In genomic region chr3:31260329-31260963, GRCm38 (mm10) we compare ENCODE assay signal across 8 mouse cellular contexts. TPM values are rescaled to one million over a fixed set of nuclear protein-coding genes. Genes with fewer than 3 reads are reported as not detected.
DNase-seq lines count a peak whose midpoint lies in the region; ATAC-seq lines count a peak whose summit lies in the region.

No protein-coding gene starts in this region.

- 18% methylated on average over 7 of the region's 7 CpGs for WGBS in midbrain, embryonic 12.5 days
- WGBS in midbrain, embryonic 15.5 days = 23% methylated on average over 7 of the region's 7 CpGs
- 14% methylated on average over 7 of the region's 7 CpGs for WGBS in embryonic facial prominence, embryonic 14.5 days
- 26% methylated on average over 7 of the region's 7 CpGs for WGBS in liver, embryonic 13.5 days (ENCODE audit: insufficient replicate concordance)

- H3K27ac ChIP-seq in midbrain, embryonic 12.5 days (replicated peaks) = no peak overlapping the region
- no peak overlapping the region for H3K27ac ChIP-seq in midbrain, embryonic 15.5 days
- H3K27ac ChIP-seq in embryonic facial prominence, embryonic 14.5 days (replicated peaks; ENCODE audit: low read depth, low read length) = no peak overlapping the region; the same call in 1 of the 2 replicates
- H3K27ac ChIP-seq in liver, embryonic 13.5 days = no peak overlapping the region

- H3K4me1 ChIP-seq in midbrain, embryonic 12.5 days = peaks cover 23% of the 10 kb centered on the region
- peaks cover 2% of the 10 kb centered on the region; the same call in 1 of the 2 replicates for H3K4me1 ChIP-seq in midbrain, embryonic 15.5 days
- H3K4me1 ChIP-seq in embryonic facial prominence, embryonic 14.5 days (ENCODE audit: control insufficient read depth, insufficient read depth, low read length) = peaks cover 8% of the 10 kb centered on the region; the same call in 1 of the 2 replicates
- no peaks in the 10 kb centered on the region for H3K4me1 ChIP-seq in liver, embryonic 13.5 days (replicated peaks)

- no peaks in the 10 kb centered on the region for H3K36me3 ChIP-seq in midbrain, embryonic 12.5 days
- H3K36me3 ChIP-seq in midbrain, embryonic 15.5 days (replicated peaks) = no peaks in the 10 kb centered on the region
- H3K36me3 ChIP-seq in embryonic facial prominence, embryonic 14.5 days (ENCODE audit: control insufficient read depth, insufficient read depth, low read length) = no peaks in the 10 kb centered on the region
- no peaks in the 10 kb centered on the region for H3K36me3 ChIP-seq in liver, embryonic 13.5 days

- H3K9me3 ChIP-seq in midbrain, embryonic 12.5 days = no peaks in the 10 kb centered on the region
- H3K9me3 ChIP-seq in midbrain, embryonic 15.5 days = no peaks in the 10 kb centered on the region
- H3K9me3 ChIP-seq in embryonic facial prominence, embryonic 14.5 days (ENCODE audit: control insufficient read depth, low read length) = no peaks in the 10 kb centered on the region
- no peaks in the 10 kb centered on the region for H3K9me3 ChIP-seq in liver, embryonic 13.5 days (replicated peaks)

- no peak overlapping the region for H3K4me2 ChIP-seq in midbrain, embryonic 12.5 days (replicated peaks)
- no peak overlapping the region for H3K4me2 ChIP-seq in midbrain, embryonic 15.5 days
- H3K4me2 ChIP-seq in embryonic facial prominence, embryonic 14.5 days (ENCODE audit: low read depth, low read length) = no peak overlapping the region
- H3K4me2 ChIP-seq in liver, embryonic 13.5 days = no peak overlapping the region

- H3K27me3 ChIP-seq in midbrain, embryonic 12.5 days = no peaks in the 10 kb centered on the region
- no peaks in the 10 kb centered on the region for H3K27me3 ChIP-seq in midbrain, embryonic 15.5 days (replicated peaks)
- H3K27me3 ChIP-seq in embryonic facial prominence, embryonic 14.5 days (replicated peaks; ENCODE audit: control insufficient read depth, insufficient read depth, low read length) = no peaks in the 10 kb centered on the region
- no peaks in the 10 kb centered on the region for H3K27me3 ChIP-seq in liver, embryonic 13.5 days

- no peak overlapping the region for H3K9ac ChIP-seq in midbrain, embryonic 12.5 days (replicated peaks)
- no peak overlapping the region for H3K9ac ChIP-seq in midbrain, embryonic 15.5 days
- no peak overlapping the region for H3K9ac ChIP-seq in embryonic facial prominence, embryonic 14.5 days (ENCODE audit: low read depth, low read length)
- H3K9ac ChIP-seq in liver, embryonic 13.5 days = no peak overlapping the region

- ATAC-seq in midbrain, embryonic 12.5 days (ENCODE audit: low FRiP score, low read depth) = peak; percentile 70
- no peak; the same call in 1 of the 2 replicates for ATAC-seq in midbrain, embryonic 15.5 days (replicated peaks)
- peak; percentile 89 for ATAC-seq in embryonic facial prominence, embryonic 14.5 days (ENCODE audit: low read depth)
- peak; percentile 65 for ATAC-seq in liver, embryonic 13.5 days (ENCODE audit: low read depth)
- ATAC-seq in granulocyte monocyte progenitor cell, adult 5-6 weeks (replicated peaks; ENCODE audit: poor library complexity, severe bottlenecking) = no peak

- DNase-seq in embryonic facial prominence, embryonic 14.5 days (ENCODE audit: low spot score) = peak; percentile 70
- peak; percentile 72 for DNase-seq in hindlimb bud, embryonic 11.5 days (ENCODE audit: extremely low spot score, low read depth, low spot score)
- DNase-seq in liver, embryonic 13.5 days = no peak
- DNase-seq in left cerebral cortex, postnatal 10 days (ENCODE audit: extremely low spot score in 1 of 2, low spot score in 2 of 2) = no peak
- DNase-seq in layer of hippocampus, adult 11-12 months (ENCODE audit: low spot score) = no peak

- no peak overlapping the region for H3K4me3 ChIP-seq in midbrain, embryonic 12.5 days
- no peak overlapping the region for H3K4me3 ChIP-seq in midbrain, embryonic 15.5 days
- no peak overlapping the region for H3K4me3 ChIP-seq in embryonic facial prominence, embryonic 14.5 days (ENCODE audit: low read depth, low read length)
- no peak overlapping the region for H3K4me3 ChIP-seq in liver, embryonic 13.5 days (replicated peaks)

- intact Hi-C loops in left cerebral cortex, postnatal 10 days (cut with DNase I) = no loop called here

RNA-seq across cellular contexts. Expression of gene Slc7a14, which starts 49.7 kb away (rescaled TPM):
- 1.2 and 1.8 TPM in 2 replicates for polyA plus RNA-seq in midbrain, embryonic 12.5 days (2016; fragmentation: Nextera tagmentation; extraction: Ambion mirVana)
- polyA plus RNA-seq in midbrain, embryonic 15.5 days (2015; fragmentation: Nextera tagmentation; extraction: Ambion mirVana) = 6.6 and 7.7 TPM in 2 replicates
- polyA plus RNA-seq in embryonic facial prominence, embryonic 14.5 days (2014; fragmentation: Nextera tagmentation; extraction: Ambion mirVana) = 0.43 and 0.47 TPM in 2 replicates
- 0.06 TPM in 2 replicates for polyA plus RNA-seq in liver, embryonic 13.5 days (2015; fragmentation: Nextera tagmentation; extraction: Ambion mirVana)
- total RNA-seq in left cerebral cortex, postnatal 10 days (2021) = 10 to 100 TPM; 34.2 to 36.5 TPM
- total RNA-seq in granulocyte monocyte progenitor cell, adult 5-6 weeks (2014; fragmentation: Nextera tagmentation) = not detected in 2 replicates
- not detected in 2 replicates for total RNA-seq in granulocyte monocyte progenitor cell, adult 5-6 weeks (2017)

Comparison
In these comparisons a context has a peak if more than half of its experiments do, and no peak if none do; other contexts are left out.
1. ATAC-seq: peak in midbrain, embryonic 12.5 days (single experiment), embryonic facial prominence, embryonic 14.5 days (single experiment) and liver, embryonic 13.5 days (single experiment); none in midbrain, embryonic 15.5 days (single experiment) and granulocyte monocyte progenitor cell, adult 5-6 weeks (single experiment).
2. DNase-seq: peak in embryonic facial prominence, embryonic 14.5 days (single experiment) and hindlimb bud, embryonic 11.5 days (single experiment); none in liver, embryonic 13.5 days (single experiment), left cerebral cortex, postnatal 10 days (0 of 2) and layer of hippocampus, adult 11-12 months (single experiment).